Mouse (Mus musculus): Measurements from ENCODE around the gene Ppp1r15a. TPM values are rescaled to one million over a fixed set of nuclear protein-coding genes. Genes with fewer than 3 reads are reported as not detected.

The Ppp1r15a gene
- polyA plus RNA-seq, 1 experiment = 26.7 TPM

- Histone ChIP-seq H3K4me1 (ENCODE audit: control insufficient read depth, insufficient read depth, low read length) (no peaks in the 10 kb centered on the region), H3K4me3 (replicated peaks; ENCODE audit: insufficient read depth, low read depth, low read length) (no peak overlapping the region), H3K27ac (ENCODE audit: insufficient read depth, low read length) (no peak overlapping the region), H3K27me3 (ENCODE audit: control insufficient read depth, insufficient read depth, low read length) (no peaks in the 10 kb centered on the region)
- no peak for TF ChIP-seq POLR2A (IDR thresholded peaks at IDR 0.05; ENCODE audit: borderline replicate concordance, insufficient read depth, low read length)
- DNase-seq = no peak
- WGBS = 62% methylated on average over 6 of the region's 6 CpGs
Observed at GRCm38 (mm10) chr7:45558907-45559306, 32.8 kb upstream of the Ppp1r15a start.

- TF ChIP-seq CTCF (IDR thresholded peaks at IDR 0.05; ENCODE audit: borderline replicate concordance, insufficient read depth, low read depth, low read length) (peak; percentile 94), POLR2A (IDR thresholded peaks at IDR 0.05; ENCODE audit: borderline replicate concordance, insufficient read depth, low read length) (no peak)
Observed at GRCm38 (mm10) chr7:45555787-45556186, 29.7 kb upstream of the Ppp1r15a start.

GRCm38 (mm10) chr7:45554744-45555143 is 28.7 kb upstream of the Ppp1r15a start, which contains the start of gene Hsd17b14:
TSS of gene Hsd17b14 (plus strand) at chr7:45554893.
- DNase-seq = no peak
- Histone ChIP-seq H3K4me1 (ENCODE audit: control insufficient read depth, insufficient read depth, low read length) (no peaks in the 10 kb centered on the region), H3K27me3 (ENCODE audit: control insufficient read depth, insufficient read depth, low read length) (no peaks in the 10 kb centered on the region), H3K27ac (ENCODE audit: insufficient read depth, low read length) (no peak within 1 kb of the TSS), H3K4me3 (replicated peaks; ENCODE audit: insufficient read depth, low read depth, low read length) (no peak within 1 kb of the TSS)
- 23% methylated on average over 8 of the region's 8 CpGs for WGBS
- no peak for TF ChIP-seq POLR2A (IDR thresholded peaks at IDR 0.05; ENCODE audit: borderline replicate concordance, insufficient read depth, low read length)
- no peak for TF ChIP-seq CTCF (IDR thresholded peaks at IDR 0.05; ENCODE audit: borderline replicate concordance, insufficient read depth, low read depth, low read length)

More at GRCm38 (mm10) chr7:45555787-45556186, 29.7 kb upstream of the Ppp1r15a start:
- DNase-seq = peak; percentile 80 to 87
- Histone ChIP-seq H3K4me1 (ENCODE audit: control insufficient read depth, insufficient read depth, low read length) (no peaks in the 10 kb centered on the region), H3K27ac (ENCODE audit: insufficient read depth, low read length) (no peak overlapping the region), H3K27me3 (ENCODE audit: control insufficient read depth, insufficient read depth, low read length) (no peaks in the 10 kb centered on the region), H3K4me3 (replicated peaks; ENCODE audit: insufficient read depth, low read depth, low read length) (no peak overlapping the region)
- WGBS = 24% methylated on average over 8 of the region's 8 CpGs

- H3K4me1 ChIP-seq (ENCODE audit: control insufficient read depth, insufficient read depth, low read length) = no peaks in the 10 kb centered on the region
- no peak overlapping the region for H3K4me3 ChIP-seq (replicated peaks; ENCODE audit: insufficient read depth, low read depth, low read length)
- H3K27me3 ChIP-seq (ENCODE audit: control insufficient read depth, insufficient read depth, low read length) = no peaks in the 10 kb centered on the region
- 94% methylated on average over 2 of the region's 2 CpGs for WGBS
- no peak for DNase-seq
- TF ChIP-seq CTCF (IDR thresholded peaks at IDR 0.05; ENCODE audit: borderline replicate concordance, insufficient read depth, low read depth, low read length) (no peak), POLR2A (IDR thresholded peaks at IDR 0.05; ENCODE audit: borderline replicate concordance, insufficient read depth, low read length) (no peak)
- no peak overlapping the region for H3K27ac ChIP-seq (ENCODE audit: insufficient read depth, low read length)
Observed at GRCm38 (mm10) chr7:45553990-45554389, 27.9 kb upstream of the Ppp1r15a start.

- DNase-seq = no peak
- Histone ChIP-seq H3K27me3 (ENCODE audit: control insufficient read depth, insufficient read depth, low read length) (no peaks in the 10 kb centered on the region), H3K4me1 (ENCODE audit: control insufficient read depth, insufficient read depth, low read length) (no peaks in the 10 kb centered on the region), H3K4me3 (replicated peaks; ENCODE audit: insufficient read depth, low read depth, low read length) (no peak overlapping the region), H3K27ac (ENCODE audit: insufficient read depth, low read length) (no peak overlapping the region)
- TF ChIP-seq CTCF (IDR thresholded peaks at IDR 0.05; ENCODE audit: borderline replicate concordance, insufficient read depth, low read depth, low read length) (no peak), POLR2A (IDR thresholded peaks at IDR 0.05; ENCODE audit: borderline replicate concordance, insufficient read depth, low read length) (no peak)
- 74% methylated on average over 8 of the region's 8 CpGs for WGBS
Observed at GRCm38 (mm10) chr7:45553519-45553918, 27.5 kb upstream of the Ppp1r15a start.

GRCm38 (mm10) chr7:45551512-45551883 is 25.4 kb upstream of the Ppp1r15a start:
- Histone ChIP-seq H3K27me3 (ENCODE audit: control insufficient read depth, insufficient read depth, low read length) (no peaks in the 10 kb centered on the region), H3K4me3 (replicated peaks; ENCODE audit: insufficient read depth, low read depth, low read length) (no peak overlapping the region), H3K4me1 (ENCODE audit: control insufficient read depth, insufficient read depth, low read length) (no peaks in the 10 kb centered on the region), H3K27ac (ENCODE audit: insufficient read depth, low read length) (no peak overlapping the region)
- no peak for TF ChIP-seq POLR2A (IDR thresholded peaks at IDR 0.05; ENCODE audit: borderline replicate concordance, insufficient read depth, low read length)
- TF ChIP-seq CTCF (IDR thresholded peaks at IDR 0.05; ENCODE audit: borderline replicate concordance, insufficient read depth, low read depth, low read length) = no peak
- WGBS = 85% methylated on average over 8 of the region's 8 CpGs
- DNase-seq = no peak

- 80% methylated on average over 11 of the region's 11 CpGs for WGBS
Observed at GRCm38 (mm10) chr7:45550821-45551511, 24.9 kb upstream of the Ppp1r15a start.

GRCm38 (mm10) chr7:45549641-45550436 is 23.8 kb upstream of the Ppp1r15a start:
- Histone ChIP-seq H3K4me1 (ENCODE audit: control insufficient read depth, insufficient read depth, low read length) (no peaks in the 10 kb centered on the region), H3K27ac (ENCODE audit: insufficient read depth, low read length) (no peak overlapping the region), H3K4me3 (replicated peaks; ENCODE audit: insufficient read depth, low read depth, low read length) (no peak overlapping the region), H3K27me3 (ENCODE audit: control insufficient read depth, insufficient read depth, low read length) (no peaks in the 10 kb centered on the region)
- no peak for TF ChIP-seq POLR2A (IDR thresholded peaks at IDR 0.05; ENCODE audit: borderline replicate concordance, insufficient read depth, low read length)
- no peak for TF ChIP-seq CTCF (IDR thresholded peaks at IDR 0.05; ENCODE audit: borderline replicate concordance, insufficient read depth, low read depth, low read length)
- WGBS = 85% methylated on average over 16 of the region's 16 CpGs
- no peak for DNase-seq

More at GRCm38 (mm10) chr7:45550821-45551511, 24.9 kb upstream of the Ppp1r15a start:
- TF ChIP-seq POLR2A (IDR thresholded peaks at IDR 0.05; ENCODE audit: borderline replicate concordance, insufficient read depth, low read length) (no peak), CTCF (IDR thresholded peaks at IDR 0.05; ENCODE audit: borderline replicate concordance, insufficient read depth, low read depth, low read length) (no peak)
- Histone ChIP-seq H3K4me3 (replicated peaks; ENCODE audit: insufficient read depth, low read depth, low read length) (no peak overlapping the region), H3K27ac (ENCODE audit: insufficient read depth, low read length) (no peak overlapping the region), H3K4me1 (ENCODE audit: control insufficient read depth, insufficient read depth, low read length) (no peaks in the 10 kb centered on the region), H3K27me3 (ENCODE audit: control insufficient read depth, insufficient read depth, low read length) (no peaks in the 10 kb centered on the region)
- DNase-seq = no peak
